Mouse (Mus musculus): ENCODE results near the gene Lrit2. TPM values are rescaled to one million over a fixed set of nuclear protein-coding genes. Genes with fewer than 3 reads are reported as not detected.

Lrit2 gene
- polyA plus RNA-seq, 2 experiments from 2014 or later: not detected

DNA sequence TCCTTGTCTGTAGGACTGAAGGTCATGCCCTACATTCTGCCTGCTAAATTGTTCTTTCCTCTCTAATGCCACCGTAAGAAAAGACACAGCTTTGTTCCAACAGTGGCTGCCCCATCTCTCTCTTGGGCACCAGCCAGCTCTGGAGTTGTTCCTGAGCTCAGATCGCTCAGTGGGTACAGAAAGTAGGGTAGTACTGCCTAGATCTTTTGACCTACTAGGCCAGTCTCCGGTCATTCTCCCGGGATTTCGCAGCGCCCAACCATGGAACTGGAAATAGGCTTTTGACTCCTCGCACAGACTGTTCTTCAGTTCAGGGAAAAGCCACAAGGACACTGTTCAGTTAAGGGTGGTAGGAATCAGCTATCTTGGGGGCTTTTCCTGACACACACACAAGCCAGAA, 45.2 kb downstream of the Lrit2 start:
- ATAC-seq: no peak

GRCm38 (mm10) chr14:37113922-37114321, 46.2 kb downstream of the Lrit2 start, which contains the start of gene 2610528A11Rik:
Gene 2610528A11Rik, minus strand, starts transcription at chr14:37114022.
- no peak for ATAC-seq

- no peak for ATAC-seq
These were observed 51.5 kb downstream of the Lrit2 start for GRCm38 (mm10) chr14:37119233-37119632.

Other genes starting within 250 kb of the Lrit2 start
- 10 to 100 TPM; 15.0 to 26.6 TPM for gene Ccser2, start 99.2 kb upstream of the Lrit2 start, polyA plus RNA-seq (2017; shearing (Covaris generic))
- gene Rgr, start 19.0 kb upstream of the Lrit2 start, polyA plus RNA-seq (2017; shearing (Covaris generic)): under 1 TPM in 1 of 2 experiments, not detected in 1; 0.14 TPM
- not detected for gene Lrit1, start 13.1 kb upstream of the Lrit2 start, polyA plus RNA-seq (2017; shearing (Covaris generic))
- not detected for gene Cdhr1, start 30.4 kb downstream of the Lrit2 start, polyA plus RNA-seq (2017; shearing (Covaris generic))
- 1 to 10 TPM in 1 of 2 experiments, not detected in 1; 1.1 TPM for gene 2610528A11Rik, start 46.1 kb downstream of the Lrit2 start, polyA plus RNA-seq (2017; shearing (Covaris generic))
- gene Ghitm, start 67.3 kb downstream of the Lrit2 start, polyA plus RNA-seq (2017; shearing (Covaris generic)): 100 to 1,000 TPM; 343 to 376 TPM